Mouse (Mus musculus): ENCODE results near the gene Tcaf3. TPM values are rescaled to one million over a fixed set of nuclear protein-coding genes. Genes with fewer than 3 reads are reported as not detected.

Gene Tcaf3
- polyA plus RNA-seq (2015; fragmentation: Nextera tagmentation; extraction: Ambion mirVana), result not detected in 2 replicates

- H3K36me3 ChIP-seq, result no peaks in the 10 kb centered on the region
- no peaks in the 10 kb centered on the region for H3K9me3 ChIP-seq
- H3K4me1 ChIP-seq, result no peaks in the 10 kb centered on the region
- H3K9ac ChIP-seq, result no peak within 1 kb of the TSS
- no peaks in the 10 kb centered on the region for H3K27me3 ChIP-seq
- no peak within 1 kb of the TSS for H3K27ac ChIP-seq
- no peak within 1 kb of the TSS for H3K4me3 ChIP-seq
- WGBS, result 81% methylated on average over 4 of the region's 4 CpGs
- no peak for ATAC-seq (ENCODE audit: low FRiP score, low read depth)
- no peak within 1 kb of the TSS for H3K4me2 ChIP-seq (replicated peaks)
These were observed at the start of gene Tcaf3 for GRCm38 (mm10) chr6:42597592-42597991. Tcaf3 (minus strand) TSS chr6:42597692.

- Histone ChIP-seq H3K4me2 (replicated peaks) (peak within 1 kb of the TSS; percentile 68), H3K4me3 (peak within 1 kb of the TSS; percentile 43), H3K9ac (peak within 1 kb of the TSS; percentile 36; the same call in 1 of the 2 replicates), H3K36me3 (no peaks in the 10 kb centered on the region), H3K27ac (no peak within 1 kb of the TSS), H3K4me1 (no peaks in the 10 kb centered on the region), H3K9me3 (no peaks in the 10 kb centered on the region), H3K27me3 (no peaks in the 10 kb centered on the region)
- peak; percentile 98 for ATAC-seq (ENCODE audit: low FRiP score, low read depth)
- WGBS, result under 1% methylated on average over 23 of the region's 23 CpGs
These were observed 47.5 kb upstream of the Tcaf3 start, which contains the start of gene Tcaf2 for GRCm38 (mm10) chr6:42644912-42645549. Tcaf2 (minus strand) TSS chr6:42645254.

- Histone ChIP-seq H3K36me3 (no peaks in the 10 kb centered on the region), H3K9ac (no peak overlapping the region), H3K4me2 (replicated peaks) (no peak overlapping the region), H3K27ac (no peak overlapping the region), H3K9me3 (no peaks in the 10 kb centered on the region), H3K4me1 (no peaks in the 10 kb centered on the region), H3K4me3 (no peak overlapping the region), H3K27me3 (no peaks in the 10 kb centered on the region)
- ATAC-seq (ENCODE audit: low FRiP score, low read depth), result no peak
- 89% methylated on average over 5 of the region's 5 CpGs for WGBS
These were observed 36.9 kb upstream of the Tcaf3 start for GRCm38 (mm10) chr6:42634393-42634792.

GRCm38 (mm10) chr6:42631395-42631794 lies 33.9 kb upstream of the Tcaf3 start:
- Histone ChIP-seq H3K4me2 (replicated peaks) (no peak overlapping the region), H3K27ac (no peak overlapping the region), H3K36me3 (no peaks in the 10 kb centered on the region), H3K9ac (no peak overlapping the region), H3K27me3 (no peaks in the 10 kb centered on the region), H3K4me1 (no peaks in the 10 kb centered on the region), H3K4me3 (no peak overlapping the region), H3K9me3 (no peaks in the 10 kb centered on the region)
- WGBS, result 73% methylated on average over 4 of the region's 4 CpGs
- no peak for ATAC-seq (ENCODE audit: low FRiP score, low read depth)

- Histone ChIP-seq H3K4me1 (no peaks in the 10 kb centered on the region), H3K27me3 (no peaks in the 10 kb centered on the region), H3K4me2 (replicated peaks) (no peak overlapping the region), H3K9me3 (no peaks in the 10 kb centered on the region), H3K4me3 (no peak overlapping the region), H3K27ac (no peak overlapping the region), H3K9ac (no peak overlapping the region), H3K36me3 (no peaks in the 10 kb centered on the region)
- 91% methylated on average over 2 of the region's 2 CpGs for WGBS
- ATAC-seq (ENCODE audit: low FRiP score, low read depth), result no peak
These were observed 19.4 kb upstream of the Tcaf3 start for GRCm38 (mm10) chr6:42616904-42617303.

- no peak overlapping the region for H3K4me2 ChIP-seq (replicated peaks)
- H3K36me3 ChIP-seq, result no peaks in the 10 kb centered on the region
- ATAC-seq (ENCODE audit: low FRiP score, low read depth), result no peak
- H3K9ac ChIP-seq, result no peak overlapping the region
- no peak overlapping the region for H3K4me3 ChIP-seq
- H3K27ac ChIP-seq, result no peak overlapping the region
- H3K27me3 ChIP-seq, result no peaks in the 10 kb centered on the region
- H3K9me3 ChIP-seq, result no peaks in the 10 kb centered on the region
- no peaks in the 10 kb centered on the region for H3K4me1 ChIP-seq
These were observed 14.7 kb upstream of the Tcaf3 start for GRCm38 (mm10) chr6:42612218-42612617.

- no peak overlapping the region for H3K4me2 ChIP-seq (replicated peaks)
- no peaks in the 10 kb centered on the region for H3K27me3 ChIP-seq
- 68% methylated on average over 4 of the region's 4 CpGs for WGBS
- no peaks in the 10 kb centered on the region for H3K36me3 ChIP-seq
- H3K9ac ChIP-seq, result no peak overlapping the region
- H3K9me3 ChIP-seq, result no peaks in the 10 kb centered on the region
- H3K4me1 ChIP-seq, result no peaks in the 10 kb centered on the region
- no peak overlapping the region for H3K4me3 ChIP-seq
- ATAC-seq (ENCODE audit: low FRiP score, low read depth), result no peak
- no peak overlapping the region for H3K27ac ChIP-seq
These were observed 13.5 kb upstream of the Tcaf3 start for GRCm38 (mm10) chr6:42610954-42611522.

- 78% methylated on average over 17 of the region's 17 CpGs for WGBS
- Histone ChIP-seq H3K27ac (no peak overlapping the region), H3K4me3 (no peak overlapping the region), H3K9ac (no peak overlapping the region), H3K4me1 (no peaks in the 10 kb centered on the region), H3K9me3 (no peaks in the 10 kb centered on the region), H3K27me3 (no peaks in the 10 kb centered on the region), H3K4me2 (replicated peaks) (no peak overlapping the region), H3K36me3 (no peaks in the 10 kb centered on the region)
- no peak for ATAC-seq (ENCODE audit: low FRiP score, low read depth)
These were observed 4.2 kb downstream of the Tcaf3 start for GRCm38 (mm10) chr6:42593138-42593882.

- Histone ChIP-seq H3K4me3 (no peak overlapping the region), H3K9ac (no peak overlapping the region), H3K27ac (no peak overlapping the region), H3K4me1 (no peaks in the 10 kb centered on the region), H3K4me2 (replicated peaks) (no peak overlapping the region), H3K27me3 (no peaks in the 10 kb centered on the region), H3K9me3 (no peaks in the 10 kb centered on the region), H3K36me3 (no peaks in the 10 kb centered on the region)
- no peak for ATAC-seq (ENCODE audit: low FRiP score, low read depth)
- 85% methylated on average over 5 of the region's 5 CpGs for WGBS
These were observed 10.9 kb downstream of the Tcaf3 start for GRCm38 (mm10) chr6:42586569-42586968.

GRCm38 (mm10) chr6:42583488-42583872 lies 14.0 kb downstream of the Tcaf3 start:
- Histone ChIP-seq H3K27ac (no peak overlapping the region), H3K4me1 (no peaks in the 10 kb centered on the region), H3K4me3 (no peak overlapping the region), H3K27me3 (no peaks in the 10 kb centered on the region), H3K9me3 (no peaks in the 10 kb centered on the region), H3K9ac (no peak overlapping the region), H3K36me3 (no peaks in the 10 kb centered on the region), H3K4me2 (replicated peaks) (peak overlapping the region; percentile 45)
- 2% methylated on average over 7 of the region's 7 CpGs for WGBS
- peak; percentile 59; the same call in 1 of the 2 replicates for ATAC-seq (ENCODE audit: low FRiP score, low read depth)

- ATAC-seq (ENCODE audit: low FRiP score, low read depth), result no peak
- 52% methylated on average over 9 of the region's 9 CpGs for WGBS
- H3K4me2 ChIP-seq (replicated peaks), result peak overlapping the region; percentile 45
These were observed 14.6 kb downstream of the Tcaf3 start for GRCm38 (mm10) chr6:42582741-42583487.

GRCm38 (mm10) chr6:42578678-42579077 lies 18.8 kb downstream of the Tcaf3 start:
- no peak for ATAC-seq (ENCODE audit: low FRiP score, low read depth)
- WGBS, result 73% methylated on average over 4 of the region's 4 CpGs
- H3K9me3 ChIP-seq, result no peaks in the 10 kb centered on the region

More at GRCm38 (mm10) chr6:42582741-42583487, 14.6 kb downstream of the Tcaf3 start:
- H3K27ac ChIP-seq, result no peak overlapping the region
- H3K4me3 ChIP-seq, result no peak overlapping the region
- no peaks in the 10 kb centered on the region for H3K4me1 ChIP-seq
- no peaks in the 10 kb centered on the region for H3K27me3 ChIP-seq
- no peaks in the 10 kb centered on the region for H3K36me3 ChIP-seq
- no peaks in the 10 kb centered on the region for H3K9me3 ChIP-seq
- no peak overlapping the region for H3K9ac ChIP-seq

More at GRCm38 (mm10) chr6:42578678-42579077, 18.8 kb downstream of the Tcaf3 start:
- no peaks in the 10 kb centered on the region for H3K27me3 ChIP-seq
- no peaks in the 10 kb centered on the region for H3K4me1 ChIP-seq
- H3K4me3 ChIP-seq, result no peak overlapping the region
- H3K36me3 ChIP-seq, result no peaks in the 10 kb centered on the region
- H3K27ac ChIP-seq, result no peak overlapping the region
- no peak overlapping the region for H3K9ac ChIP-seq
- no peak overlapping the region for H3K4me2 ChIP-seq (replicated peaks)

All from limb, embryonic 13.5 days (tissue).